Mouse (Mus musculus): ENCODE measurements around the gene Tasp1. TPM values are rescaled to one million over a fixed set of nuclear protein-coding genes. Genes with fewer than 3 reads are reported as not detected.
"Not testable (repeated sequence)": the region's sequence is repeated elsewhere in the genome, so short reads cannot be mapped to it uniquely, and the experiment has no call there.

Gene Tasp1
- polyA plus RNA-seq, 1 experiment from 2014 or later = 13.3 TPM

GRCm38 (mm10) chr2:139934033-139934572 is 132.5 kb downstream of the Tasp1 start:
- H3K9ac ChIP-seq = no peak overlapping the region
- WGBS = 84% methylated on average over 4 of the region's 4 CpGs

DNA sequence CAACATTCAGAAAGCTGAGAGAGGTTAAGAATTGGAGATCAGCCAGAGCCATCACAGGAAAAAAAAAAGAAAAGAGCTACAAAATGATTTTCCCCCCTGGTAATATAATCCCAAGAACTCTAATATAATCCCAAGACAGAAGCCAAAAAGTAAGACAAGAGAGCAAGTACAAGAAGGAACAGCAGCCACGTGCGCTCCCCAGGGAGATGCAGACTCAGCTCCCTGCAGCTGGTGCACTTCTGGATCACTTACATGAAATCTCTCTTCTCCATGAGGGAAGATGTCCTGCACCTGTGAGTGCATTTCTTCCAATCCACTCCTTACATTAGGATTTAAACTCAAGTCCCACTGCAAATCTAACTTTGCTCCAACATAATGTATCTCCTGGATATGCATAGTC is 134.4 kb downstream of the Tasp1 start:
- Histone ChIP-seq H3K27me3 (no peaks in the 10 kb centered on the region), H3K4me1 (replicated peaks) (no peaks in the 10 kb centered on the region), H3K4me3 (no peak overlapping the region), H3K27ac (replicated peaks) (no peak overlapping the region), H3K9me3 (no peaks in the 10 kb centered on the region), H3K4me2 (no peak overlapping the region), H3K36me3 (no peaks in the 10 kb centered on the region), H3K9ac (no peak overlapping the region)
- no peak for ATAC-seq (ENCODE audit: low read depth)
- 77% methylated on average over 2 of the region's 2 CpGs for WGBS

More at GRCm38 (mm10) chr2:139934033-139934572, 132.5 kb downstream of the Tasp1 start:
- no peaks in the 10 kb centered on the region for H3K4me1 ChIP-seq (replicated peaks)
- ATAC-seq (ENCODE audit: low read depth) = no peak
- H3K4me2 ChIP-seq = no peak overlapping the region
- no peaks in the 10 kb centered on the region for H3K9me3 ChIP-seq
- H3K36me3 ChIP-seq = no peaks in the 10 kb centered on the region
- H3K27ac ChIP-seq (replicated peaks) = no peak overlapping the region
- H3K4me3 ChIP-seq = no peak overlapping the region
- H3K27me3 ChIP-seq = no peaks in the 10 kb centered on the region

DNA sequence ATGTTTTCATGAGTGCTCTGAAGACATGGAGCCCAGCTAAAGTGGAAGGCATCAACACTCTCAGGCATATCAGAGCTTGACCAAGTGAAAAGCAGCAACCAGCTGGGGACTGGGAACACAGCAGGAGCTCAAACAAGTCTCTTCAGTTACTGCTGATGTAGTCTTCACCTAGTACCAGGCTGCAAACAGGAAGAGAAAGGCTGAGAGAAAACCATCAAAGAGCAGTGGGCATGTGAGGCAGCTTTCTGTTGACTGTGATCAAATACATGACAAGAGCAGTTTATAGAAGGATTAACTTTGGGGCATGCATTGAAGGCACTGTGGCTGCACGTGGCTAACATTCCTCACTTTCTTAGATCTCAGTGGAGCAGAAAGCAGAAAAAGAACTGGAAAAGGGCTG is 141.7 kb downstream of the Tasp1 start:
- H3K4me3 ChIP-seq = no peak overlapping the region
- no peak overlapping the region for H3K27ac ChIP-seq (replicated peaks)
- no peak overlapping the region for H3K4me2 ChIP-seq
- no peaks in the 10 kb centered on the region for H3K27me3 ChIP-seq
- no peak for ATAC-seq (ENCODE audit: low read depth)
- H3K9me3 ChIP-seq = no peaks in the 10 kb centered on the region
- no peaks in the 10 kb centered on the region for H3K36me3 ChIP-seq
- WGBS = 19% methylated on average over 1 of the region's 1 CpGs
- H3K9ac ChIP-seq = no peak overlapping the region
- no peaks in the 10 kb centered on the region for H3K4me1 ChIP-seq (replicated peaks)

DNA sequence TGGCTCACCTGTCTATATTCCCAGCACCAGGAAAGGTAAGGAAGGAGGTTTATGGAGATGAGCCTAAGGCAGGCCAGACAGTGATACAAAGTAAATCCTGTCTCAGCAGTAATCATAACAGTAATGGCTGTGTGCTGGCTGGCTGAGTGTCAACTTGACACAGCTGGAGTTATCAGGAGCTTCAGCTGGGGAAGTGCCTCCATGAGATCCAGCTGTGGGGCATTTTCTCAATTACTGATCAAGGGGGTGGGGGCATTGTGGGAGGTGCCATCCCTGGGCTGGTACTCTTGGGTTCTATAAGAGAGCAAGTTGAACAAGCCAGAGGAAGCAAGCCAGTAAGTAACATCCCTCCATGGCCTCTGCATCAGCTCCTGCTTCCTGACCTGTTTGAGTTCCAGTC is 145.2 kb downstream of the Tasp1 start:
- H3K4me2 ChIP-seq; H3K9me3 ChIP-seq; H3K27ac ChIP-seq (replicated peaks); H3K36me3 ChIP-seq; H3K4me1 ChIP-seq (replicated peaks); H3K27me3 ChIP-seq; ATAC-seq (ENCODE audit: low read depth); H3K9ac ChIP-seq; H3K4me3 ChIP-seq: not testable (repeated sequence)

- no peak overlapping the region for H3K9ac ChIP-seq
- no peaks in the 10 kb centered on the region for H3K27me3 ChIP-seq
- no peaks in the 10 kb centered on the region for H3K9me3 ChIP-seq
- no peak for ATAC-seq (ENCODE audit: low read depth)
- no peak overlapping the region for H3K27ac ChIP-seq (replicated peaks)
- no peak overlapping the region for H3K4me2 ChIP-seq
- H3K4me1 ChIP-seq (replicated peaks) = no peaks in the 10 kb centered on the region
- WGBS = 66% methylated on average over 2 of the region's 2 CpGs
- H3K36me3 ChIP-seq = no peaks in the 10 kb centered on the region
- no peak overlapping the region for H3K4me3 ChIP-seq
These were observed 146.8 kb downstream of the Tasp1 start for GRCm38 (mm10) chr2:139919757-139920156.

DNA sequence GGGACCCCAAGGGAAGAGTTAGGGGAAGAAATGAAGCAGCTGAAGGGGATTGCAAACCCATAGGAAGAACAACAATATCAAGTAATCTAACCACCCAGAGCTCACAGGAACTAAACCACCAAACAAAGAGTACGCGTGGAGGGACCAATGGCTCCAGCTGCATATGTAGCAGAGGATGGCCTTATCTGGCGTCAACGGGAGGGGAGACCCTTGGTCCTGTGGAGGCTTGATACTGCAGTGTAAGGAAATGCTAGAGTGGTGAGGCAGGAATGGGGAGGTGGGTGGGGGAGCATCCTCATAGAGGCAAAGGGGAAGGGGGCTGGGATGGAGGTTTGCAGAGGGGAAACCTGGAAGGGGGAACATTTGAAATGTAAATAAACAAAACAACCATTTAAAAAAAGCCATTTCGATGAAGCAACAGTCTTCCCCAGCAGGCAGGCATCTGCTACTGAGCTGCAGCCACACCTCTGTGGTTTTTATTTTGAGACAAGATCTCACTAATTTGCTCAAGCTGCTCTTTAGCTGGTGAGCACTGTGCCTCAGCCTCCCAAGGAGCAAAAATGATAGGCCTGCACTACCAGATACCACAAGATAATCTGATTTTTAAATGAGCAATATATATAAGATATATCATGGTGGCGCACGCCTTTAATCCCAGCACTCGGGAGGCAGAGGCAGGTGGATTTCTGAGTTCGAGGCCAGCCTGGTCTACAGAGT is 160.0 kb downstream of the Tasp1 start:
- H3K4me3 ChIP-seq = no peak overlapping the region
- ATAC-seq (ENCODE audit: low read depth) = no peak
- no peak overlapping the region for H3K27ac ChIP-seq (replicated peaks)
- H3K9ac ChIP-seq = no peak overlapping the region
- 0 out of 2 replicates have a peak, but pooled peaks cover 8% of the 10 kb centered on the region for H3K36me3 ChIP-seq
- no peak overlapping the region for H3K4me2 ChIP-seq
- no peaks in the 10 kb centered on the region for H3K9me3 ChIP-seq
- 92% methylated on average over 9 of the region's 9 CpGs for WGBS
- H3K4me1 ChIP-seq (replicated peaks) = no peaks in the 10 kb centered on the region
- no peaks in the 10 kb centered on the region for H3K27me3 ChIP-seq

GRCm38 (mm10) chr2:139891405-139892089 is 175.1 kb downstream of the Tasp1 start:
- no peak for ATAC-seq (ENCODE audit: low read depth)
- Histone ChIP-seq H3K4me2 (no peak overlapping the region), H3K4me3 (no peak overlapping the region), H3K36me3 (no peaks in the 10 kb centered on the region), H3K27ac (replicated peaks) (no peak overlapping the region), H3K27me3 (no peaks in the 10 kb centered on the region), H3K4me1 (replicated peaks) (no peaks in the 10 kb centered on the region), H3K9ac (no peak overlapping the region), H3K9me3 (no peaks in the 10 kb centered on the region)

DNA sequence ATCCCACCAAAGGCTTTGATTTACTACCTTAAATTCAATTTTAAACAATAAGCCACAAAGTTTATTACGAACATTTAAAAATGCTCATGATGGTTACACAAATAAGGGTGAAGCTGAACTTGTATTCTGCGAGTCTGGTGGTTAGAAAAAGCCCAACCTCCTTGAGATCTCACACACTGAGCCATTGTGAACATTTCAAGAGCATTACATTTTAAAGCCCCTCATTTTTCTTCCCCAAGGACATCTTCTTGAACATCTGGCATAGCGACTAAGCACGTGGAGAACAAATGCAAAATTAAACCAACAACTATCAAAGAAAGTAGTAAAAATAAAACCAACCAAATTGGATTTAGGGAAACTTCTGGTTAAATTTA is 182.4 kb downstream of the Tasp1 start:
- ATAC-seq (ENCODE audit: low read depth) = no peak
- Histone ChIP-seq H3K9ac (no peak overlapping the region), H3K4me2 (no peak overlapping the region), H3K4me1 (replicated peaks) (no peaks in the 10 kb centered on the region), H3K27ac (replicated peaks) (no peak overlapping the region), H3K36me3 (no peaks in the 10 kb centered on the region), H3K27me3 (no peaks in the 10 kb centered on the region), H3K4me3 (no peak overlapping the region), H3K9me3 (no peaks in the 10 kb centered on the region)
- 56% methylated on average over 4 of the region's 4 CpGs for WGBS

DNA sequence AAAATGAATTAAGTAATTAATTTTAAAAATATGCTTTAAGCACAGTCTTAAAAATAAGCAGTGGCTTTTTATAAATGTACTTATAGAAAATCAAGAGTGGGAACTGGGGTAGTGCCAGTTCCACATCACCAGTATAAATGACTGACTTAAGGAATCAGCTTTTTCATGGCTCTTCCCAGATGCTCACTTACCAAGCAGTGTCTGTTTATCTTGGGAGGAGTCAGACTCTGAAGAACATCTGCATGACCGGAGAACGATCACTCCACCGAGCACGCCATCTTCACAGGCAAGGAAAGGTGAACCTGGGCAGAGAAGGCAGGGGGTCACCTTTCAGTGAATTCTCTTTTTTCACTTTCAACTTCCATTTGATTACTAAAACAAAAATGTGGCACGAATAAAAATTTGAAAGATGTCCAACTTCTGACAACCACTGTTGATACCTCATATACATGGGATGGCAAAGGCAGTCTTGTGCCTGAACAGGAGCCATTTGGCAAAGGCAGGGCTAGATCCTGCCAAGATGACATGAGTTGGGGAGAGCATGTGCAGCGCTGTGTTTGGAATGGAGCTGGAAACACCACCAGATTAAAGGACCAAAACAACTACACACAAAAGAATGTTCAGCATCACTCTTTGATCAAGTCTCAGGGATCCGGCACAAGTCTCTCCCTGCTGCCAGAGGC is 182.9 kb downstream of the Tasp1 start:
- Histone ChIP-seq H3K4me2 (no peak overlapping the region), H3K4me1 (replicated peaks) (no peaks in the 10 kb centered on the region), H3K4me3 (no peak overlapping the region), H3K36me3 (no peaks in the 10 kb centered on the region), H3K9me3 (no peaks in the 10 kb centered on the region), H3K9ac (no peak overlapping the region), H3K27ac (replicated peaks) (no peak overlapping the region), H3K27me3 (no peaks in the 10 kb centered on the region)
- 82% methylated on average over 7 of the region's 7 CpGs for WGBS
- ATAC-seq (ENCODE audit: low read depth) = no peak

- no peak overlapping the region for H3K4me2 ChIP-seq
- 0 out of 2 replicates have a peak, but pooled peaks cover 8% of the 10 kb centered on the region for H3K4me1 ChIP-seq (replicated peaks)
- no peaks in the 10 kb centered on the region for H3K27me3 ChIP-seq
- no peaks in the 10 kb centered on the region for H3K9me3 ChIP-seq
- no peak overlapping the region for H3K9ac ChIP-seq
- ATAC-seq (ENCODE audit: low read depth) = no peak
- 90% methylated on average over 7 of the region's 7 CpGs for WGBS
- no peak overlapping the region for H3K27ac ChIP-seq (replicated peaks)
- no peaks in the 10 kb centered on the region for H3K36me3 ChIP-seq
- H3K4me3 ChIP-seq = no peak overlapping the region
These were observed 188.5 kb downstream of the Tasp1 start for GRCm38 (mm10) chr2:139878052-139878621.

DNA sequence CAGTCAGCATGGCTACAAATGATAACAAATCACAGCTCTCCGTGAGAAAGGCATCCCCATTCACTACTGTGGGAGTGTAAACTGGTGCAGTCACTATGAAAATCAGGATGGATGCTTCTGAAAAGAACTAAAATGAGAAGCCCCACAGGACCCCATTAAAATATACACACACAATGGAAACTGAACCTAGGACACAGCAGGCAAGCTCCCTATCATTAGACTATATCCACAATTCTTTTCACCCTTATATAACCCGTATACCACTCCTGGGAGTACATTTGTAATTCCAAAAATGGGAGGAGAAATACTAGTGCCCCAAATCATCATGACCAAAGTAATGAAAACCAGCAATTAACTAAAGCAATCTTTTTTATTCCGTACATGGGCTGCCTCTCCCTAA is 190.7 kb downstream of the Tasp1 start:
- no peaks in the 10 kb centered on the region for H3K27me3 ChIP-seq
- 39% methylated on average over 3 of the region's 3 CpGs for WGBS
- H3K4me2 ChIP-seq = no peak overlapping the region
- 0 out of 2 replicates have a peak, but pooled peaks have one; percentile 27 for ATAC-seq (ENCODE audit: low read depth)
- no peak overlapping the region for H3K27ac ChIP-seq (replicated peaks)
- H3K36me3 ChIP-seq = no peaks in the 10 kb centered on the region
- H3K9ac ChIP-seq = no peak overlapping the region
- no peak overlapping the region for H3K4me3 ChIP-seq
- H3K4me1 ChIP-seq (replicated peaks) = 0 out of 2 replicates have a peak, but pooled peaks cover 8% of the 10 kb centered on the region
- no peaks in the 10 kb centered on the region for H3K9me3 ChIP-seq

DNA sequence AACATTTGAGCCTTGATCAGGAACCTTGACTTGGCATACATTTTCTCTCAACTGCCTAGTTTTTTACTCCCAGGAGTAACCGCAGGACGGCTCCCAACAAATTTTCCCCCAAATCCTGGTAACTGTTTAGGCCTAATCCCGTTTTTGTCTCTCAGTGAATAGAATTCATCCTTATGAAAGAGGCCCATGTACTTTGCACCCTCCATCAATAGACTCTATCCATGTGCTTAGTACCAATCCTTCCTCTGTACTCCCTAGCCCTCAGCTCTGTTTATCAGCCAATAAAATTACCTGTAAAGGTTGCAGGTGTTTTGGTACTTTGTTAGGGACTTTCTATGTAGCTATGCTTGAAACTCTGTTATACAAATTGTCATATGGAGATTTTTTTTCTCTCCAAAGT is 192.4 kb downstream of the Tasp1 start:
- Histone ChIP-seq H3K27ac (replicated peaks) (no peak overlapping the region), H3K9me3 (no peaks in the 10 kb centered on the region), H3K27me3 (no peaks in the 10 kb centered on the region), H3K4me2 (no peak overlapping the region), H3K4me1 (replicated peaks) (0 out of 2 replicates have a peak, but pooled peaks cover 8% of the 10 kb centered on the region), H3K4me3 (no peak overlapping the region), H3K9ac (no peak overlapping the region), H3K36me3 (no peaks in the 10 kb centered on the region)
- ATAC-seq (ENCODE audit: low read depth) = no peak
- 70% methylated on average over 3 of the region's 3 CpGs for WGBS

Data from neural tube, embryonic 13.5 days (tissue).